Mouse (Mus musculus) natural killer cell, adult 2 months (primary cell): ENCODE results near the gene Myo5a.

Source experiments
- DNase-seq, 2 experiments: peaks; one replicate each; pipeline ENCODE4 v3.0.0; 2022; ENCODE audit warnings: low spot score in 2 of 2

Myo5a gene

DNA sequence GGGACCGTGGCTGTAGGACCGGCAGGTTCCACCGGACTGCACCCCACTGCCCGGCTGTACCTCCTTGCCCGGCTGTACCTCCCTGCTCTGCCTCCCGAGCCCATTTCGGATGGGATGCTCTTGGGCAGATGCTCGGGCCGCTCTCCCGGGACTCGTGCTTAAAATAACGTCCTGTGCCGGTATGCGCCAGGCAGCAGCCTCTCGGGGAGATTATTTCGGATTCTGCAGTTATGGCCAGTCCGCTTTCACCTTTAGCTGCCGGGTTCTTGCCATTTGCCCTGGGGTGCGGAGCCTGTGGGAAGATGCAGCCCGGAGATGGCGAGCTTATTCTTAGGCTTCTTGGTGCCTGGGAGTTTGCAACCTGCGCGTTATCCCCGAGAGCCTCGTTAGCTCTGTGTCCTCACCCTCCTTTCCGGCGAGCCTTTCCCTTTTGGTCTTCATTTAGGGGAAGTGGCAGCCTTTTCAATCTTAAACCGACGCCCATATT lies 934 bp downstream of the Myo5a start:
- DNase-seq, result peak; percentile 10 to 33

DNA sequence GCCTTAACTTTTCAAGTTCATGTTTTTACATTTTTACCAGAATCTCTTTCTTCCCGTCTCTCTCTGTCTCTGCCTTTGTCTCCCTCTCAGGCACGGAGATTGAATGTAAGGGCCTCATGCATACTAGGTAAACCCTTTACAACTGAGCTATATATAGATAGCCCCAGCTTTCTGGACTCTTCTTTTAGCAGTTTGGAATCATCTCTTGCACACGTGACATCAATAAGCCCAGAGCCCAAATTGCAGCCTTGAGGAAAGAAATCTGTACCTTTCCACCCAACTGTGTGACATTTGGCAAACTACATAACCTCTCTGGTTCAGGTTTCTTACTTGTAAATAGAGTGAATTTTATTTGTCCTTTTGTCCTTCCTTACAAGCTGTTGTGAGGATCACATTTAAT lies 1.5 kb downstream of the Myo5a start:
- no peak for DNase-seq

DNA sequence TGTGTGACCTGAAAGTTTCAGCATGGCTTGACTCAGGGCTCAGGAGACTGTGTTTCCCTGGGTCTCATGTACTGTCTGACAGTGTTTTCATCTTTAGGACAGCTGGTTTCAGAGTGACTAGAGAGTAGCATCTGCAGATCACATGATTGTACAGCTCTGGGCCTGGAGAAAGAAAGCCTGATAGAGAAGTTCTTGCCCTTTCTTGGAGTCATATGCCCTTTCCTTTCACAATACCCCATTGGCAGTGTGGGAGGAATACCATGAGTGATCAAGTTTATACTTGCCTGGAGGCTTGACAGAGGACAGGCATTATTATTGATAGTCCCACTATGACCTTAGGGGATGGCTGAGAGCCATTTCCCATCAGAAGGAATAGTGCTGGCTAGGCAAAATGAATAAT lies 6.4 kb downstream of the Myo5a start:
- no peak for DNase-seq

DNA sequence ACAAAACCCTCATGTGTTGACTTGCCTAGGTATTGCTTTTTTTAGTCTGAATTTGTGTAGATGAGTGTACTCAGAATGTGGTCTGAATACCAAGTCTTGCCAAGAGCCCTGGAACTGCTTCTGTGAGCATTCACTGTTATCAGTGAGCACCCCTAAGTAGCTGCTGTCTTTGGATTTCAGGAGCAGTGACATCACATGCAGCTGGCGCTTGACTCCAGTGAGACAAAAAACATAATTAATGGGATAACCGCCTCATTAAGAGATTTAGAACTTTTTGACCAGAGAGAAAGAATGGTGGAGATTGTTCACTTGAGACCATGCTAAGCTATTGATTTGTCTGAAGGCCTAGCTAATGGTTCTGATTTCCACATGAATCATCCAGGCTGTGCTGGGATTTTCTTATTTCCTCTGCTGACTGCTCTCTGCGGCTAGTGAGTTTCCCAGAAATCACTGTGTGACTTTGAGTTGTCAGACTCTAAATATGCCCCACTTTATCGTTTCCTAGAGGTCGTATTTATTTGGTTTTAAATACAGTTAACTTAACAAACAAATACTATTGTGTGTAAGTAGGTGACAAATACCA lies 14.5 kb downstream of the Myo5a start:
- DNase-seq, result no peak

DNA sequence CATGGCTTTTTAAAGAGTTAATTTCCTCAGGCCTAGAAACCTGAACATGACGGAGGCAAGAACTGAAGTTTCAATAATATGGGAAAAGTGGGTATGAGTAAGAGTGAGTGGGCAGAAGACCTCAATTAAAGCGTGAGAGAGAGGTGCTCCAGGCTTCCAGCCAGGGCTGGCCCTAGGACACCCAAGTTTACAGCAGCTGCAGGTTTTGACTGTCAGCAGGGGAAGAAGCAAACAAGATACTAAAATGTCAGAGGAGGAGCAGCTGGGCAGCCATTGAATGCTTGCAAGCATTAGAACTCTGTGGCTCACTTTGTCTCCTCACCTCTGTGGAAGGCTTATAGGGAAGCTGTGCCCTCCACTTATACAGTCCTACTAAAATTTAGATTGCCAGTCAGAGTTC lies 17.0 kb downstream of the Myo5a start:
- no peak for DNase-seq

DNA sequence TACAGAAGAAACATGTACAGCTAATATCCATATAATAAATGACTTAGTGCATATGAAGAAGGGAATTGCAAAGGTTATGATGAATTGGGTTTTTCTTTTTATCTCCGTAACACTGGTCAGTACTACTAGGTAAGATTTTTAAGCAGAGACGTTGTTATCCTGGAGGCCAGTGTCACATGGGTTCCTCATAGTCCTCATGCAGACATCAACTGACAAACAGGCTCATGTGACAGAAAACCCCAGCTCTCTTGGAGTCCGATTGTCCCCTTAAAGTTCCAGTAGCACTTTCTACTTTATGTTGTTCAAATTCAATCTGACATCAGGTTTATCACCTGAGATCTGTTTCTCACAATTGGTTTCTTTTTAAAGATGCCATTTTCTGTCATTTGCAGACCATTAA lies 18.5 kb downstream of the Myo5a start:
- no peak for DNase-seq

DNA sequence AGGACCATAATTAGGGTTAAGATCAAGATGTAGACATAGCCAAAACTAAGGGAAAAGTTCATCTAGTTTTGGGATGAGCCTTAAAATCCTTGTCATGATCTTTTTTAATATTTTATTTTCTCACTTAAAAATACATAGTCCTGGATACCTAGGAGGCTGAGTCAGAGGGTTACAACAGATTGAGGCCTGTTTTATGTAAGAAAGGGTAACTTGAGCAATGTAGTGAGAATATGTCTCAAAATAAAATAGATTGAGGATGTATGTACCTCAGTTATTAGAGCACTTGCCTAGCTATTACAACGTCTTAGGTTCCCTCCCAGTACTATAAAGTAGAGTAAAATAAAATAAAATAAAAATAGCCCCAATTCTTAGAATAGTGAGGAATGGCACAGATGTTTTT lies 21.3 kb downstream of the Myo5a start:
- no peak for DNase-seq

DNA sequence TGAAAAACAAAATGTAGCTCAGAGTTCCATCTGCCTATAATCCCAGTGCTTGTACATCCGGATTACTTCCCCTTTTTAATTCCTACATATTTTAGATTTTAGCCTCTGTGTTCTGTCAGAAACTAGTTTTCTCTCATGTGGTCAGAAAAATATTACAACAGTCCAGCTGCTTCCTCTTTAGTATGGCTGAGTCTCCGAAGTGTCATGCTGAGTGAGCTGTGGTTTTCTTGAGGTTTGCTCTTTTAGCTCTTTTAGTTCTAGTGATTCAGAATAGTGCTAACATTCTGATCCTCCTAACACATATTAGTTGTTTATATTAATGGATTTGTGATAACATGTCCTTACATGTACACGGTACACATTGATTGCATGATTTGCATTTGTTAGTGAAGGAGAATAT lies 23.9 kb downstream of the Myo5a start:
- DNase-seq, result peak in 1 of 2 experiments; percentile 9

DNA sequence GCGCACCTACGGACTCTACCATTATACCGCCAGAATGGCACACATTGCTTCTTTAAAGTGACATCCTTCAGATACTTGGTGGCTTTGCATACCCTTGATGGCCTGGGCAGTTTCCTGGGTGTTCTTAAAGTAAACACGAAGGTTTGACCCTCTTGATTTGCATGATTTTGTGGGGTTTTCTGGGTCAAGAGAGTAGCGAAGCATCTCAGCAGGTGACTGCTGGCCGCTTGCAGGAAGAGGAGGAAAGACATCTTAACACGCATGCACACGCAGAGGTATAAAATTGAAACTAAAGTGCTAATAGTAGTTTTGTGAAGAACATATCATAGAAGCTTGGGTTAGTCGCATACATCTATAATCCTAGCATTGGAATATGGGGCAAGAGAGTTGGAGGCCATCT lies 28.1 kb downstream of the Myo5a start:
- no peak for DNase-seq

DNA sequence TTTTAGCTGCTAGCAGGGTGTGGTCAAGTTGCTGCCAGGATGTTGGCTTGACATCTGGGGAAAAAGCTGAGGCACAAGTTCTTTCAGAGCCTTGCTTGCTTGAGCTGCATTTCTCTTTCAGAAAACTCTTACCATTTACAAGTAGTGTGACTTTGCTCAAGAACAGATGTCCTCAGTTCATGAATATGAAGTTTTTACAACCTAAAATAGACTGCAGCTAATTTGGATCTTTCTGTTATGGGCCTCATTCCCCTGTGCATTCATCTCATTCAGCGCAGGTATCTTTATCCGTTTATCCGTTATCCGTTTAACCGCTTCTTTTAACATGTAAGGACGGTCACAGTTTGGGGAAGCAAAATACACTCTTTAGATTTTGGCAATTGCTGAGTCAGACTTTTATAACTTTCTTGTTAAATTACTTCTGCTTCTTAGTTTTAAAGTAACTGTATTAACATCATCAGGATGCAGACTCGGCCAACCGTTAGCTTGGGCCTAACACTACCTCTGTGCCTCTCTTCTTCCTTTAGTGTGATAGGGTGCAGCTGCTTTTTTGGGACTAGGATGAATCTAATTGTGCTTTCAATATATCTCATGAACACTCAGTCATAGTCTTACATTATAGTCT lies 29.5 kb downstream of the Myo5a start:
- no peak for DNase-seq

DNA sequence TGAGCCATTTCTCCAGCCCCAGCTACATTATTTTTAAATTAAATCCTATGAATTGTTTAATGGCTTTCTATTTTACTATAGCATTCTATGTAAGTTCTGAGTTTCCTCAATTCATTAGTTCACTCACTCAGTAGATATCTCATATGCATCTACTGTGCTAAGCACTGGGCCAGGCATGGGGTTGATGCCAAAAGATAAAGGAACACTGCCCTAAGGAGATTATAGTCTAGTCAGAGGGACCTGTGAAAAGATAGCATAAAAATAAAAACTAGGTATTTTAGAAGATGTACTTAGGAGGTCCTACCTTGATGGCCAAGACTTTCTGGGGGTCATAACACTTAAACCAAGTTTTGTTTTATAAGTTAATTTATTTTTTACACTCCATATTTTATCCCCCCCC lies 31.3 kb downstream of the Myo5a start:
- no peak for DNase-seq

DNA sequence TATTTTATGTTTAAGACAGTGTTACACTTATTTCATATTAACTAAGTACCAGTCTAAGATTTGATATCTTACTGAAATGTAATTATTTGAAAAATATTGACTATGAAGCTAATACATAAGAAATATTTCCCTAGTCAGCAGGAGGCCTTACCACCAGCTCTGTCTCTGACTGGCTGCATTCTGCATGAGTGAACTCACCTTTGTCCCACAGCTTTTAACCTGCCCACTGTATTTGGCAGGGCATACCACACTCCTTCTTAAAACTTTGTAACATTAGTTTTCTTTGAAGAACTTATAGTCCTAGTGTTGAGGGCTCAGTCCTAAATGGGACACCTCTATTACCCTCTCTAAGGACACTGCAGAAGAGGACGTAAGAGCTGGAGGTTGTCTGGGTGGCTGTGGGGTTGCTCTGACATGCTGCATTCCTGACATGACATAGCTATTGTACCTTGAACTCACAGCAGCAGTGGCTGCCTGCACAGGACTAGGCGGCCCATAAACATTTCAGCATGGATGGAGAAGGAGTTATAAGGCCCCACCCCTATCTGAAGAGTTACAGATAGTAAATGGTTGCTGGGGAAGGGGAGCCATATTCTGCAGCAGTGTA lies 45.9 kb downstream of the Myo5a start:
- DNase-seq, result no peak

DNA sequence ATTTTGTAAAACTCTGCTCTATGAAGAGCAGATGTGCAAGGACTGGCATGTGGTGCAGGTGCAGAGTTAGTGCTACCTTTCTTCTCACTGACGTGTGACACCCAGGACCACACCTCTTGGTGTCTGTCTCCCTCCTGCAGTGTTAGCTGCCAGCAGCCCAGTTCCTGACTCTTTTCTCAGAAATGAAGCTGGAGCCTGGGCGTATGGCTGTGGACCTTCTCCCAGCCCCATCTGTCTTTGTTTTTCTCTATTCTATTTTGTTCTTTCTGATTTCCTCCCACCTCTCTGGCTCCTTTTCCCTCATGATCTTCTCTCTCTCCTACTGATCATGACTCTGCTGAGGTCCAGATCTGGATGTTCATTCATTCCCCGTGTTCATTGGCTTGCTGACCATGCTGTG lies 50.3 kb downstream of the Myo5a start:
- no peak for DNase-seq

DNA sequence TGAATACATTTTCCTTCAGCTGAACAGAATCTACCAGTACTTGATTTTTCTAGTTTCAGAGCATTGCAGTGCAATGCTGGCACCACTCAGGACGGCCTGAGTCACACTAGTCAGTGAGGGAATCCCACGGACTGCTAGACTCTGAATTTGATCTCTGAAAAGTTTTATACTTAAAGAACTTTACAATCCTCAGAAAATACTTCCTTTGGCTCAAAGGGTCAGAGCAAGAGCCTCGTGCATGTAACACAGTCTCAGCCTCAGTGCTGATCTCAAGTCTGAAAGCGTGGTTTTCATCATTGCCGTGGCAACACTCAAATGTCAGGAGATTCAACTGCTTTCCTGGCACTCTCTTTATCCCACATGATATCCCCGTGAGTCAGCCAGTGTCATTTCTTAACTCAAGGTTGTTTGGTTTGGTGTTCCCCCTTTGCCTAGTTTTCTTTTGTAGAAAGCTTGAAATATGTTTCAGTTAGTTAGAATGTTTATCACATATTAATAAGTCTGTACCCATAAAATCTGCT lies 53.4 kb downstream of the Myo5a start:
- no peak for DNase-seq

DNA sequence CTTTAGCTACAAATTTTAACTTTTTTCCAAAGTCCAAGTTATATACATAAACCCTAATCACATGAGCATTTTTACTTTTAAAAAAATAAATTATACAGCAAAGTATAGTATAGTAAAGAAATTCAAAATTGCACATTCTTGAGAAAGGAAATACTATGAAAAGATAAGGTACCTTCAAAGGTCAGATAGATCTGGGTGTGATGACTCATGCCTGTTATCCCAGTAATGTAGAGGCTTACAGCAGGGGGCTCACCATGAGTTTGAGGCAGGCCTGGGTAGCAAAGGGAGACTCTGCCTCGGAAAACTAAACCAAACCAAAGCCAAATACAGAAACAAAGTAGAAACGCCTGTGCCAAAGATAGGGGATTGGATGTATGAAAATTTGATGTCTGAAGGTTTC lies 59.7 kb downstream of the Myo5a start:
- DNase-seq, result no peak

DNA sequence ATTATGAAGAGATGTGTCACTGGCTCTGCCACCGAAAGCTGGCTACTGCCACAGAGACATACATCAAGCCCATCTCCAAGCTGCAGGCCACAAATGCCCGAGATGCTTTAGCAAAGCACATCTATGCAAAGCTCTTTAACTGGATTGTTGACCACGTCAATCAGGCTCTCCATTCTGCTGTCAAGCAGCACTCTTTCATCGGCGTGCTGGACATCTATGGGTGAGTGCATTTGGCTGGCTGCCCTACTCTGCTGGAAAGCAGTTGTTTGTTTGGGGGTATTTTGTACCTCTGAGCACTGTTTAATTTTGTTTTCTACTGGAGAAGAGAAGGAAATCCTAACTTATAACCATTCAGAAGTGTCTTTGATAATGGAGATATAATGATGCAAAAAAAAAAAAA lies 76.1 kb downstream of the Myo5a start:
- no peak for DNase-seq

DNA sequence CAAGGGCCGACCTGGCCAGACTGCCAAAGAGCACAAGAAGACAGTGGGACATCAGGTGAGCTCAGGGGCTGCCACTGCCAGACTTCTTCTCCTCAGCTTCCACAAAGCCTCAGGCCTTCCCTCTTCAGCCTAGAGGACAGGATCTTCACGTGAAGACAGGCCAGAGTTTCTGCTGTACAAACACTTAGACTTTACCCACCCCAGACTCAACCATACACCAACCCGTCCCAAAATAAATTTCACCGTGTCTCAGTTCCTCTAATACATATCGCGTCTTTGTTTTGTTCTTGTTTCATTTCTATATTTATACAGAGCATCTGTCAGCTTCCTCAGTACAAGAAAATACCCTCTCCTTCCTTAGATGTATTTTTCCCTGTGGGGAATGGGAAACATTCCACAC lies 89.7 kb downstream of the Myo5a start:
- peak in 1 of 2 experiments; percentile 33 for DNase-seq

DNA sequence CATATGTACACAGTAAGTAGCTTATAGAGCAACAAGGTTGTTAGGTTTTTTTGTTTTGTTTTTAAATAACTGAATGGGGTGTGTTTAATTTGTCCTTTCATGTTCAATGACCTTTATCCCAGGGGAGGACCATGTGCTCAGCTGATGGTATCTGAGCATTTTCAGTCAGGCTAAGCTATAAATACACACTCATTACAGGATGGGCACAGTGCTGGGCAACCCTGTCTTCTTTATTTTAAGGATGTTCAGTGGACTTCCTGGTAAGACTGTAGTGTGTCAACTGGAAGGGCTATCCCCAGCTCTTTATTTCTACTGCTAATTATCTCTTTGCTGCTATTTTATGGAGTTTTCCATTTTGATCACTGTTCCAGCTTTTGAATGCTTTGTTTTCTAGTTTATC lies 92.8 kb downstream of the Myo5a start:
- DNase-seq, result no peak

DNA sequence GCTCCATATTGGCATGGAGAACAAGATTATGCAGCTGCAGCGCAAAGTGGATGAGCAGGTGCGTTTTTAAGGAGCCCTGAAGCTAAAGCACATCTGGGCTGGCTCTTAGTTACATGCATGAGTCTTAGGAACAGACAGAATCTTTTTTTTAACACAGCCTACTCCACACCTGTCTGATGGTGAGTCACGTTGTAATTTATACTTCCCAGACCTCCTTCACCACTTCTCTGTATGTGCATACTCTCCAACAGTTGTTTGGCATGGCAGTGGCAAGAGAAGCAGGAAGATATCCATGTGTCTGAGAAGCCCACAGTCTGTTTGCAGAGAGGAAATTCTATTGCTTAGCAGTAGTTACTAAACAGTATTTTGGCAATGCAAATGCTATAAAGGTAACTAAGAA lies 100.9 kb downstream of the Myo5a start:
- no peak for DNase-seq

DNA sequence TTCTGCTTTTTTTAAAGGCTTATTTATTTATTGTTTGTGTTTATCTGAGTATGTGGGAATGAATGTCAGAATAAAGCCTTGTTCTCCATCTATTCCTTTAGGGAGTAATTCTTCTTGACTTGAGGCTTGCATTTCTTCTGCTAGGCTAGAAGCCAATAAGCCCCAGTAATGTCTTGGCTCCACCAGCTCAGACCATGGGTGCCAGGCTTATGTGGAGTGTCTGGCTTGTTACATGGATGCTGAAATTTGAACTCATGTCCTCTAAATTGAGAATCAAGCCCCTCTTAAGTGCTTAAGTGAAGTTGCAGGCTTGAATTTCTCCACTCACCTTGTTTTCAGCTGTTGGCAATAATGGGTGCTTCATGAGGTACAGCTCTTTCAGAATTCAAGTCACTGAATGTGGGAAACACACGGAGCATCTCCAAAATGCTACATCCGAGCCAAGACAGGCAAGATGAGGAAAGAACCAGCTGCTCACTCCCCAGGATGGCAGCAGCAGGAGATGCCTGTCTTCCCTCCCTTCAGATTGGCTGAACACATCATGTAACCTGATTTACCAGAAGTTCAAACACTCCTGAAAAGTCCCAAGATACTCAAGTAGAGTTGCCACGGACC lies 116.9 kb downstream of the Myo5a start:
- no peak for DNase-seq

DNA sequence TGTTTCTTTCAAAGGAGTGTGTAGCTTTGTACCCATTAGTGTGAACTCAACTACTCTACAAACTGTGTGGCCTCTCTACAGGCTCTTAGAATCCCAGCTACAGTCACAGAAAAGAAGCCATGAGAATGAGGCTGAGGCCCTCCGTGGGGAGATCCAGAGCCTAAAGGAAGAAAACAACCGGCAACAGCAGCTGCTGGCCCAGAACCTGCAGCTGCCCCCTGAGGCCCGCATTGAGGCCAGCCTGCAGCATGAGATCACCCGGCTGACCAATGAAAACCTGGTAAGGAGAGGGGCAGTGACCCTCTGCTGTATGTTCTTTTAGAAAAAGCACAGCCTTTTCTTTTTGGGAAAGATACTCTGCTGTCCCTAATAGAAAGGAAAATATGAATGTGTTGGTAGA lies 123.0 kb downstream of the Myo5a start:
- no peak for DNase-seq

DNA sequence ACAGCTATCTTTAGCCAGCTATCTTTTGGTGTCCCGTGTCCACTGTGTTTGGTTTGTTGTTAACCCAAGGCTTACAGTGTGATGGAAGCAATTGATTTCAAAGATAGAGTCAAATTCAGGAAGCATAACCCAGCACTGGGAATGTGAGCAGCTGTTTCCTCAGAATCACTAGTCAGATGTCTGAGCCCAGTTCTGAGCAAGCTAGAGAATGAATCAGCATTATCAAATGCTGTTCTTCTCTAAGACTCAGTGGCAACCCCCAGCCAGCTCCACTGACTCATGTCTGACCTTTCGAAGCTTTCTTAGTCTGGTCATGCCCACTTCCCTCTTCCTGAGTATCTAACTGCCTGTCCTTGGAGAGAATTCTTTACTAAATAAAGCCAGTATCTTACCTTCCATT lies 125.5 kb downstream of the Myo5a start:
- no peak for DNase-seq

DNA sequence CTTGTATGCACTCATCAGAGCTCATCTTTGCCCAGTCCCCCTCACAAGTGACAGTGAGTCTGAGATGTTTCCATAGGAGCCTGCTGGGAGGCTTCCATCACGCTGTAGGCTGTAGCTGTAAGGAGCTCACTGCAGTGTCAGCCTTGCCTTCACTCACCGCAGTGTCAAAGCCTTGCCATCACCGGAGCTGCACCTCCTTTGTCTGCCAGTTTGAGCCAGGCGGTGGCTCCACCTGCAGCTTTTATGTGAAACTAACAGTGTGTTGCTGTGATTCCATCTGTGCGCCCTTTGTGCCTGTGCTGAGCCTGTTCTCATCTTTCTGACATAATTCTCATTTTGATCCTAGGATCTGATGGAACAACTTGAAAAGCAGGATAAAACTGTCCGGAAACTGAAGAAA lies 126.5 kb downstream of the Myo5a start:
- DNase-seq, result no peak
